ENCODE assay signal across 9 mouse cellular contexts in the genomic region with DNA sequence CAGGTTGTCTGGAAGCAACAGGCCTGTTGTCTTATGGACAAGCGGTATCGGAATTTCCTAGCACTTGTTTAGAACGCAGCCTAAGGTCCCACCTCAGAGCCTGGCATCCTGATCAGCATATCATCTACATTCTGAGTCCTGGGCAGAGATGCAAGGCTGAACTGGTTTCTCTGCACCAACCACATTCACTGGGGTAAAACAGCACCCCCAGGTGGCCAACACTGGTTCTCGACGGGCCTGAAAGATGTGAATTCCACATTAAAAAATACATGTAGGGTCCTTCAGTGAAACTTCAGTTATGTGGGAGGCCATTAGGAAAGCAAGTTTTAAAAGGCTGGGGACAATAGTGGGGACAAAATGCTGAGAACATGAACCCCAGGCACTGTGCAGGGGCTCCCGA. TPM values are rescaled to one million over a fixed set of nuclear protein-coding genes. Genes with fewer than 3 reads are reported as not detected.
DNase-seq lines count a peak whose midpoint lies in the region; ATAC-seq and TF ChIP-seq lines count a peak whose summit lies in the region.
"Had no signal": no experiment of that assay in that cellular context is flagged by ENCODE, and none has a peak within 500 bp of the region (broad histone marks: within the 10 kb centered on the region; RNA-seq: fewer than 3 reads in every experiment).

No protein-coding gene starts in this region.

- ATAC-seq in kidney, embryonic 15.5 days (replicated peaks; ENCODE audit: low FRiP score), result no peak; the same call in 1 of the 2 replicates
- no peak for ATAC-seq in monocyte, adult 5-6 weeks (replicated peaks; ENCODE audit: insufficient number of reproducible peaks, low FRiP score, low TSS enrichment, poor library complexity, severe bottlenecking)

- no peak overlapping the region for H3K27ac ChIP-seq in kidney, embryonic 15.5 days
- H3K27ac ChIP-seq: stomach, embryonic 15.5 days had no signal

- TF ChIP-seq CTCF in lung, adult 2 months (IDR thresholded peaks at IDR 0.05; ENCODE audit: insufficient read depth, low read length), result peak; percentile 63

- WGBS in kidney, embryonic 15.5 days, result 74% methylated on average over 6 of the region's 6 CpGs
- 73% methylated on average over 6 of the region's 6 CpGs for WGBS in lung, adult 2 months

- peak; percentile 50 for DNase-seq in kidney, adult 18-20 months
- peak; percentile 15 for DNase-seq in T-cell, adult 2 months (ENCODE audit: low spot score)
- DNase-seq in cerebellum, postnatal 25 days, result peak; percentile 38 to 61
- peak; percentile 77 for DNase-seq in kidney, postnatal 10 days
- DNase-seq in lung, adult 2 months, result peak; percentile 38
- peak; percentile 40 to 74 for DNase-seq in spleen, postnatal 4 days (ENCODE audit: low spot score in 2 of 2)

- H3K4me1 ChIP-seq in kidney, embryonic 15.5 days, result peaks cover 23% of the 10 kb centered on the region
- H3K4me1 ChIP-seq in lung, adult 2 months (ENCODE audit: control insufficient read depth, insufficient read depth, low read length), result no peaks in the 10 kb centered on the region

- H3K27me3 ChIP-seq in kidney, embryonic 15.5 days, result no peaks in the 10 kb centered on the region
- H3K27me3 ChIP-seq: stomach, embryonic 15.5 days had no signal

- TF ChIP-seq POLR2A in lung, adult 2 months (IDR thresholded peaks at IDR 0.05; ENCODE audit: borderline replicate concordance, extremely low read depth, low read depth, low read length), result no peak

- no peaks in the 10 kb centered on the region for H3K36me3 ChIP-seq in kidney, embryonic 15.5 days
- H3K36me3 ChIP-seq: stomach, embryonic 15.5 days had no signal

- no peak overlapping the region for H3K9ac ChIP-seq in kidney, embryonic 15.5 days
- H3K9ac ChIP-seq: stomach, embryonic 15.5 days had no signal

- no peak overlapping the region for H3K4me2 ChIP-seq in kidney, embryonic 15.5 days
- H3K4me2 ChIP-seq: stomach, embryonic 15.5 days had no signal

- H3K9me3 ChIP-seq in kidney, embryonic 15.5 days (replicated peaks), result no peaks in the 10 kb centered on the region
- H3K9me3 ChIP-seq: stomach, embryonic 15.5 days had no signal

- no peak overlapping the region for H3K4me3 ChIP-seq in kidney, embryonic 15.5 days (replicated peaks)
- no peak overlapping the region for H3K4me3 ChIP-seq in lung, adult 2 months (replicated peaks; ENCODE audit: extremely low read depth, low read depth, low read length)
- H3K4me3 ChIP-seq: stomach, embryonic 15.5 days had no signal

RNA-seq across cellular contexts. Expression of a gene that starts 20.0 kb away (rescaled TPM):
- 0.45 and 0.59 TPM in 2 replicates for polyA plus RNA-seq in kidney, embryonic 15.5 days (2015; fragmentation: Nextera tagmentation; extraction: Ambion mirVana)
- polyA plus RNA-seq in lung, adult 2 months (2012; rRNA removed), result 0.11 and 25.6 TPM in 2 replicates
- total RNA-seq in monocyte, adult 5-6 weeks (2017), result not detected in 3 replicates

Comparison
In these comparisons a context has a peak if more than half of its experiments do, and no peak if none do; other contexts are left out.
1. DNase-seq: peak in every context shown above with its lines; median percentile 77 in kidney, postnatal 10 days; 57 in spleen, postnatal 4 days; 50 in kidney, adult 18-20 months; 50 in cerebellum, postnatal 25 days; 38 in lung, adult 2 months; 15 in T-cell, adult 2 months.